ENCODE assay signal across 8 mouse cellular contexts in the genomic region with DNA sequence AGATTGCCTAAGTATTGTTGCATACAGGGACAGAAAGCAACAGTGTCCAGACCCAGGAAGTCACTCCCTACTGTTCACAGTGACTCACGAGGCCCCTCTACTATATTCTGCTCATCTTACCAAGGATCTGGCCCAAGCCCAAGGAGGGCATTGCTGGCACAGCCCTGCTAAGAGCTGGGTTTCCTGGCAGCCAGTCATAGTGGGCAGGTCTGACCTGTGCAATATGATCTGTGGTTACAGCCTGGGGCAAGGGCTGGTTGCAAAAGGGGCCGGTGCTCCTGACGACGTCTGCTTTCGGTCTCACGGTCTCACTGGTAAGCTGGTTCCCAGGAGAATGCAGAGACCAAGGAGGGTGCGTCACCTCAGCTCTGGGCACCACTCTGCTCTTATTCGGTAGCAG. TPM values are rescaled to one million over a fixed set of nuclear protein-coding genes. Genes with fewer than 3 reads are reported as not detected.
DNase-seq lines count a peak whose midpoint lies in the region; ATAC-seq and TF ChIP-seq lines count a peak whose summit lies in the region.

No protein-coding gene starts in this region.

- intact Hi-C loops in heart, adult 2 months (cut with DNase I), result no loop called here
- intact Hi-C loops in left cerebral cortex, adult 2 months (cut with DNase I), result no loop called here

- H3K4me3 ChIP-seq in heart, adult 2 months, result no peak overlapping the region
- H3K4me3 ChIP-seq in left cerebral cortex, adult 2 months, result no peak overlapping the region

- WGBS in heart, adult 2 months, result 20% methylated on average over 8 of the region's 8 CpGs

- no peak overlapping the region for H3K27ac ChIP-seq in heart, adult 2 months
- no peak overlapping the region for H3K27ac ChIP-seq in left cerebral cortex, adult 2 months

- no peaks in the 10 kb centered on the region for H3K79me2 ChIP-seq in heart, adult 2 months (replicated peaks; ENCODE audit: control insufficient read depth, insufficient read depth, low read length)

- no peak overlapping the region; the same call in 1 of the 2 replicates for H3K9ac ChIP-seq in heart, adult 2 months (ENCODE audit: low read depth, low read length)

- H3K27me3 ChIP-seq in heart, adult 2 months (ENCODE audit: control insufficient read depth, insufficient read depth, low read length), result no peaks in the 10 kb centered on the region

- DNase-seq in cerebellum, postnatal 25 days, result peak; percentile 28 to 57
- DNase-seq in cerebellum, adult 9-10 months, result no peak
- DNase-seq in adrenal gland, adult (ENCODE audit: inconsistent age in 2 of 2, low spot score in 1 of 2), result peak; percentile 94 to 96
- peak; percentile 60 to 70 for DNase-seq in heart, adult 2 months
- peak; percentile 81 for DNase-seq in kidney, postnatal 10 days
- no peak for DNase-seq in left cerebral cortex, adult 2 months (ENCODE audit: extremely low spot score in 1 of 2, low spot score in 2 of 2)
- no peak for DNase-seq in frontal cortex, postnatal 36 days (ENCODE audit: low spot score in 2 of 2)

- H3K4me1 ChIP-seq in heart, adult 2 months (ENCODE audit: control insufficient read depth, insufficient read depth, low read length), result no peaks in the 10 kb centered on the region

- no peak for TF ChIP-seq POLR2A in heart, adult 2 months (IDR thresholded peaks at IDR 0.05; ENCODE audit: insufficient read depth, low read depth, low read length)

- peak; percentile 80 for ATAC-seq in monocyte, adult 5-6 weeks (replicated peaks; ENCODE audit: insufficient number of reproducible peaks, low FRiP score, low TSS enrichment, poor library complexity, severe bottlenecking)

- no peaks in the 10 kb centered on the region for H3K36me3 ChIP-seq in heart, adult 2 months (ENCODE audit: control insufficient read depth, insufficient read depth, low read length)

- TF ChIP-seq EP300 in heart, adult 2 months (IDR thresholded peaks at IDR 0.05; ENCODE audit: insufficient read depth, low read depth, low read length), result no peak

- TF ChIP-seq CTCF in heart, adult 2 months (IDR thresholded peaks at IDR 0.05), result no peak
- TF ChIP-seq CTCF in left cerebral cortex, adult 2 months (IDR thresholded peaks at IDR 0.05), result no peak

RNA-seq across cellular contexts. Expression of a gene that starts 8.1 kb away (rescaled TPM):
- not detected for total RNA-seq in heart, adult 2 months (2021)
- 0.12 TPM in 1 of 2 replicates, not detected in the other for polyA plus RNA-seq in heart, adult 2 months (2012; rRNA removed)
- 0.48 TPM in 1 of 3 replicates, not detected in the others for total RNA-seq in monocyte, adult 5-6 weeks (2017)
- 10 to 100 TPM in 1 of 2 experiments, 1 to 10 TPM in 1; 9.8 to 11.1 TPM for total RNA-seq in left cerebral cortex, adult 2 months (2021)

RNA-seq across cellular contexts. Expression of a gene that starts 25.6 kb away (rescaled TPM):
- 10 to 100 TPM; 12.2 TPM for total RNA-seq in heart, adult 2 months (2021)
- polyA plus RNA-seq in heart, adult 2 months (2012; rRNA removed), result 10.2 and 12.6 TPM in 2 replicates
- total RNA-seq in monocyte, adult 5-6 weeks (2017), result 20.7 to 33.0 TPM (median 21.1 TPM) in 3 replicates
- 10 to 100 TPM; 47.2 to 50.8 TPM for total RNA-seq in left cerebral cortex, adult 2 months (2021)

RNA-seq across cellular contexts. Expression of a gene that starts 25.8 kb away (rescaled TPM):
- not detected for total RNA-seq in heart, adult 2 months (2021)
- polyA plus RNA-seq in heart, adult 2 months (2012; rRNA removed), result 0.32 and 1.1 TPM in 2 replicates
- total RNA-seq in monocyte, adult 5-6 weeks (2017), result 1.5 TPM in 1 of 3 replicates, not detected in the others
- 1 to 10 TPM in 1 of 2 experiments, under 1 TPM in 1; 0.96 to 1.2 TPM for total RNA-seq in left cerebral cortex, adult 2 months (2021)

RNA-seq across cellular contexts. Expression of a gene that starts 33.3 kb away (rescaled TPM):
- total RNA-seq in heart, adult 2 months (2021), result not detected
- polyA plus RNA-seq in heart, adult 2 months (2012; rRNA removed), result not detected in 2 replicates
- total RNA-seq in monocyte, adult 5-6 weeks (2017), result not detected in 3 replicates
- total RNA-seq in left cerebral cortex, adult 2 months (2021), result not detected

RNA-seq across cellular contexts. Expression of a gene that starts 54.4 kb away (rescaled TPM):
- total RNA-seq in heart, adult 2 months (2021), result 10 to 100 TPM in 1 of 2 experiments, 1 to 10 TPM in 1; 9.3 to 10.1 TPM
- 2.5 and 4.1 TPM in 2 replicates for polyA plus RNA-seq in heart, adult 2 months (2012; rRNA removed)
- 35.4 to 53.6 TPM (median 46.3 TPM) in 3 replicates for total RNA-seq in monocyte, adult 5-6 weeks (2017)
- 10 to 100 TPM; 15.5 to 19.3 TPM for total RNA-seq in left cerebral cortex, adult 2 months (2021)

Comparison
In these comparisons a context has a peak if more than half of its experiments do, and no peak if none do; other contexts are left out.
1. DNase-seq: peak in cerebellum, postnatal 25 days (2 of 2), adrenal gland, adult (2 of 2), heart, adult 2 months (2 of 2) and kidney, postnatal 10 days (single experiment); none in cerebellum, adult 9-10 months (single experiment), left cerebral cortex, adult 2 months (0 of 2) and frontal cortex, postnatal 36 days (0 of 2).